ENCODE assay signal across 34 mouse cellular contexts in genomic region chr16:21905996-21906395, GRCm38 (mm10).
"Had no signal": no experiment of that assay in that cellular context is flagged by ENCODE, and none has a peak within 500 bp of the region (broad histone marks: within the 10 kb centered on the region; RNA-seq: fewer than 3 reads in every experiment).

No protein-coding gene starts in this region.

- H3K36me3 ChIP-seq: heart, embryonic 10.5 days; heart, embryonic 12.5 days; heart, embryonic 15.5 days; kidney, embryonic 15.5 days had no signal

- H3K4me3 ChIP-seq: heart, embryonic 10.5 days; heart, embryonic 12.5 days; heart, embryonic 13.5 days; heart, embryonic 15.5 days; hindbrain, embryonic 10.5 days; hindbrain, embryonic 12.5 days; hindbrain, embryonic 13.5 days; hindbrain, embryonic 15.5 days; intestine, embryonic 15.5 days; kidney, embryonic 15.5 days; layer of hippocampus, adult 2 months had no signal

- ATAC-seq: hindbrain, embryonic 16.5 days; hindbrain, postnatal 0 days; inflammation-experienced regulatory T-cells, adult 6 months; intestine, embryonic 15.5 days; intestine, embryonic 16.5 days; intestine, postnatal 0 days had no signal

- H3K27me3 ChIP-seq: heart, embryonic 12.5 days; heart, embryonic 13.5 days; heart, embryonic 15.5 days; hindbrain, embryonic 12.5 days; hindbrain, embryonic 13.5 days; hindbrain, embryonic 15.5 days; intestine, embryonic 15.5 days; kidney, embryonic 15.5 days had no signal

- H3K27ac ChIP-seq: heart, embryonic 10.5 days; heart, embryonic 13.5 days; heart, embryonic 15.5 days; hindbrain, embryonic 10.5 days; hindbrain, embryonic 12.5 days; hindbrain, embryonic 13.5 days; hindbrain, embryonic 14.5 days; hindbrain, embryonic 15.5 days; hindbrain, postnatal 0 days; intestine, embryonic 15.5 days; kidney, embryonic 15.5 days; kidney, postnatal 0 days; layer of hippocampus, adult 2 months had no signal

- H3K9ac ChIP-seq: heart, embryonic 12.5 days; heart, embryonic 13.5 days; heart, embryonic 15.5 days; hindbrain, embryonic 12.5 days; hindbrain, embryonic 13.5 days; hindbrain, embryonic 14.5 days; hindbrain, embryonic 15.5 days; intestine, embryonic 15.5 days; kidney, embryonic 15.5 days had no signal

- H3K4me1 ChIP-seq: heart, embryonic 13.5 days; heart, embryonic 15.5 days; hindbrain, embryonic 12.5 days; hindbrain, embryonic 13.5 days; hindbrain, embryonic 15.5 days; intestine, embryonic 15.5 days; kidney, embryonic 15.5 days had no signal

- H3K9me3 ChIP-seq: heart, embryonic 10.5 days; heart, embryonic 12.5 days; heart, embryonic 13.5 days; heart, embryonic 15.5 days; hindbrain, embryonic 10.5 days; hindbrain, embryonic 12.5 days; hindbrain, embryonic 13.5 days; hindbrain, embryonic 15.5 days; intestine, embryonic 15.5 days; kidney, embryonic 15.5 days had no signal

- DNase-seq: heart, postnatal 10 days; heart, postnatal 14 days; heart, postnatal 4 days; kidney, adult 11 months; kidney, adult 18-20 months; kidney, adult 2 months; kidney, adult 8-10 months; kidney, adult 9 months; kidney, postnatal 10 days; kidney, postnatal 14 days; kidney, postnatal 25 days; kidney, postnatal 36 days; kidney, postnatal 4 days; layer of hippocampus, adult 9-11 months; layer of hippocampus, postnatal 36 days had no signal

- H3K4me2 ChIP-seq: heart, embryonic 11.5 days; heart, embryonic 12.5 days; heart, embryonic 13.5 days; heart, embryonic 15.5 days; hindbrain, embryonic 12.5 days; hindbrain, embryonic 13.5 days; hindbrain, embryonic 14.5 days; hindbrain, embryonic 15.5 days; intestine, embryonic 15.5 days; kidney, embryonic 15.5 days had no signal
